Mouse (Mus musculus): ENCODE results near the gene Bcam. TPM values are rescaled to one million over a fixed set of nuclear protein-coding genes. Genes with fewer than 3 reads are reported as not detected.

The Bcam gene
- polyA plus RNA-seq, 1 experiment from 2014 or later = 5.8 TPM

DNA sequence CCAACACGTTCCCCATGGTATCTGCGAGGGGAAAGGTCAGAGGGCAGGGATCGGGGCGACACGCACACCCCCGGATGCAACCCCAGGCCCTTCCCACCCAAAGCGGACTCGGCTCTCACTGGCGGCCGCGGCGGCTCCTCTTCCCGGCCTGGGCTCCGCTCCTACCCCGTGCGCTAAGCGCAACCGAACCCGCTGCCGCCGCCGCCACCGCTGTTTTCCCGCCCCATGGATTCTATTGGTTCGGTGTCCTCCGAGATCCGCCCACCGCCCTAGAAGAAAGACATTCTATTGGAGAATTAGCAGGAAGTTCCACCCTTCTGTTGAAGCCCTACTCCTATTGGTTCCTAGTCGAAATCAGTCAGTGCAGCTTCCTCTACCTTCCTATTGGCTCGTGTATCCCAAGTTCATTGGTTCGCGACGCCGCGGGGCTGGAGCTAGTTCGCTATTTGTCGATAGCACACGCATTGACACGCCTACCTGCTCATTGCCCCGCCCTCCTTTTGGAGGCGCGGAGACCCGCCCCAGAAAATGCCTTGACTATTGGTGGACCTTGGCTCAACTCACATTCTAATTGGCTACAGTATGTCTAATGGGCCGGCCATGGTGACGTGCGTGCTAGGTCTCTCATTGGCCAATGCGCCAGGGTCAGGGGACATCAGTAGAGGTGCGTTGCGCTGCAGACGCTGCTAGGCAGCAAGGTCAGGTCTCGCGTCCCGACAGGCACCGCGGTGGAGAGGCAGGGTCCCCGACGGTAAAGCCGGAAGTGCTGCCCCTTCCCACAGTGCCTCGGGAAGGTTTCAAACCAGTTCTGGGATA, 55.4 kb downstream of the Bcam start, which contains the start of gene Tomm40:
Tomm40 (minus strand) TSS at position 200 of the 816 bp plus-strand sequence.
- under 1% methylated on average over 56 of the region's 59 CpGs for WGBS
- Histone ChIP-seq H3K4me1 (ENCODE audit: control insufficient read depth, insufficient read depth, low read length) (peaks cover 10% of the 10 kb centered on the region), H3K36me3 (ENCODE audit: control insufficient read depth, insufficient read depth, low read length) (peaks cover 29% of the 10 kb centered on the region), H3K4me2 (ENCODE audit: low read length) (peak within 1 kb of the TSS; percentile 95), H3K9me3 (replicated peaks; ENCODE audit: control insufficient read depth, low read length) (no peaks in the 10 kb centered on the region), H3K27ac (ENCODE audit: low read depth, low read length) (peak within 1 kb of the TSS; percentile 84), H3K4me3 (ENCODE audit: low read depth, low read length) (peak within 1 kb of the TSS; percentile 98), H3K27me3 (replicated peaks; ENCODE audit: control insufficient read depth, insufficient read depth, low read length) (no peaks in the 10 kb centered on the region), H3K9ac (ENCODE audit: low read length) (peak within 1 kb of the TSS; percentile 89)
- peak; percentile 98 for ATAC-seq
- DNase-seq (ENCODE audit: low spot score) = peak; percentile 100

DNA sequence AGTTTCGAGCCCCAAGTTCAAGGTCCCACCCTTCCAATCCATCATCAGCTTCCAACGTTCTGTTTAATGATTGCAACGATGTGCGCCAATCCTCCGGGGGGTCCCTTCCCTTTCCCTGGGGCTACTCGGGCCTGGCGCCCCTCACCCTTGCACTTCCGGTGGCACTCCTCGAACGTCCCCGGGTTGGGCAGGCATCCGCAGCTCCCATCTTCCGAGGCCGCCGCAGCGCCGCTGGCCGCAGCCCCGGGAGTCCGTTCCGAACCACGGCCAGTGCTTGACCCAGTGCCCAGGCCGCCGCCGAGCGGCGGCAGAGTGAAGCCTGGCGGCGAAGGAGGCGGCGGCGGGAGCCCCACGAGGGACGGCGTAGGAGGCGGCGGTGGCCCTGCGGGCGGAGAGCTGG, 56.0 kb downstream of the Bcam start:
- peak overlapping the region; percentile 74 for H3K27ac ChIP-seq (ENCODE audit: low read depth, low read length)
- peak overlapping the region; percentile 95 for H3K4me2 ChIP-seq (ENCODE audit: low read length)
- WGBS = under 1% methylated on average over 38 of the region's 39 CpGs
- peaks cover 10% of the 10 kb centered on the region for H3K4me1 ChIP-seq (ENCODE audit: control insufficient read depth, insufficient read depth, low read length)
- DNase-seq (ENCODE audit: low spot score) = peak; percentile 3
- H3K9ac ChIP-seq (ENCODE audit: low read length) = peak overlapping the region; percentile 89
- H3K36me3 ChIP-seq (ENCODE audit: control insufficient read depth, insufficient read depth, low read length) = peaks cover 35% of the 10 kb centered on the region
- H3K27me3 ChIP-seq (replicated peaks; ENCODE audit: control insufficient read depth, insufficient read depth, low read length) = no peaks in the 10 kb centered on the region
- ATAC-seq = no peak
- H3K4me3 ChIP-seq (ENCODE audit: low read depth, low read length) = peak overlapping the region; percentile 98
- no peaks in the 10 kb centered on the region for H3K9me3 ChIP-seq (replicated peaks; ENCODE audit: control insufficient read depth, low read length)

DNA sequence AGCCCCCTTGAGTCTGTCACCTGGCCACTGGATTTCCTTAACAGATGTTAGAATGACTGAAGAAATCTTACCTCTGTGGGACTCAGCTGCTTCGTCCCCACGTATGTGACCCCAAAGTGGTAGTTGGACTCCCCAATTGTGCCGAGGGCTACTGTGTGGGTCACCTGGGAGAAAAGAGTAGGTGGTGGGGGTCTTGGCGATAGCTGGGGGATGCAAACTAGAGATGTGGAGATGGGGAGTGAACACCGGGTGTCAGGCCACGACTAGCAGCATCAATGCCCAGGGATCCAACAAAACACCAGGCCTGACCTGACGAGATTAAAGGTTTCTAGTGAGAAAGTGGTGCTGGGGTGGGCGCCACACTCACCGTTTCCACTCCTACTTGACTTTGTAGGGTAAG, 57.2 kb downstream of the Bcam start:
- Histone ChIP-seq H3K27me3 (replicated peaks; ENCODE audit: control insufficient read depth, insufficient read depth, low read length) (no peaks in the 10 kb centered on the region), H3K9ac (ENCODE audit: low read length) (no peak overlapping the region), H3K4me2 (ENCODE audit: low read length) (no peak overlapping the region), H3K4me3 (ENCODE audit: low read depth, low read length) (no peak overlapping the region), H3K4me1 (ENCODE audit: control insufficient read depth, insufficient read depth, low read length) (peaks cover 10% of the 10 kb centered on the region), H3K9me3 (replicated peaks; ENCODE audit: control insufficient read depth, low read length) (no peaks in the 10 kb centered on the region), H3K36me3 (ENCODE audit: control insufficient read depth, insufficient read depth, low read length) (peaks cover 47% of the 10 kb centered on the region), H3K27ac (ENCODE audit: low read depth, low read length) (no peak overlapping the region)
- 89% methylated on average over 9 of the region's 9 CpGs for WGBS
- ATAC-seq (no peak), DNase-seq (ENCODE audit: low spot score) (no peak)

DNA sequence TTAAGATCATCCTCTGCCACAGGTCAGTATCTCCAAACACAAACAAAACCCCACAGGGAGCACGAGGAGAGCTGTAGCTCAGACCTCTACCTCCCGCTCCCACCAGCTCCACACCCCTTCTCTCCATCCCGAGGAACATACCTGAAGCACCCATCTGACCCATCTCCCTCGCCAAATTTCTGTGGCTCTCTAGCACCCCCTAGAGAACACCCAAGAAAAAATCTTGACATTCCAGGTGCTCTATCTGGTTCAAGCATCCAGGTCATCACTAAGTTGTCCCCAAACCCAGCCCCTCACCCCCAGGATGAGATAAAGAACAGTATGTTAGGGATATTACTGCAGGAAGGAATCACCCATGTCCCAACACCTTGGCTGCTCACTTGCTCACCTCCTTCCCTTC, 57.6 kb downstream of the Bcam start:
- 51% methylated on average over 4 of the region's 4 CpGs for WGBS
- ATAC-seq = no peak
- Histone ChIP-seq H3K4me2 (ENCODE audit: low read length) (no peak overlapping the region), H3K4me1 (ENCODE audit: control insufficient read depth, insufficient read depth, low read length) (peaks cover 10% of the 10 kb centered on the region), H3K9me3 (replicated peaks; ENCODE audit: control insufficient read depth, low read length) (no peaks in the 10 kb centered on the region), H3K27me3 (replicated peaks; ENCODE audit: control insufficient read depth, insufficient read depth, low read length) (no peaks in the 10 kb centered on the region), H3K4me3 (ENCODE audit: low read depth, low read length) (no peak overlapping the region), H3K9ac (ENCODE audit: low read length) (no peak overlapping the region), H3K36me3 (ENCODE audit: control insufficient read depth, insufficient read depth, low read length) (peaks cover 50% of the 10 kb centered on the region), H3K27ac (ENCODE audit: low read depth, low read length) (no peak overlapping the region)
- DNase-seq (ENCODE audit: low spot score) = no peak

DNA sequence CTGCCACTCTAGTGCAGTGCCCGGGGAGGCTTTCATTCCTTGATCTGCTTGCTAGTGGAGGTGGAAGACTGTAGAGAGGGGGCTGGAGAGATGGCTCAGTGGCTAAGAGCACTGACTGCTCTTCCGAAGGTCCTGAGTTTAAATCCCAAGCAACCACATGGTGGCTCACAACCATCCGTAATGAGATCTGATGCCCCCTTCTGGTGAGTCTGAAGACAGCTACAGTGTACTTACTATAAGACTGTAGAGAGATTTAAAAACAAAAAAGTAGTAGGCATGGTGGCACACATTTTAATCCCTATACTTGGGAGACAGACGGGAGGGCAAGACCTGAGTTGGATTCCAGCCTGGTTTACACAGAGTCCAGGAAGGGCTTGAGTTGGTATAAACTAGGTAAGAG, 58.4 kb downstream of the Bcam start:
- H3K9ac ChIP-seq (ENCODE audit: low read length) = no peak overlapping the region
- H3K4me3 ChIP-seq (ENCODE audit: low read depth, low read length) = no peak overlapping the region
- ATAC-seq (no peak), DNase-seq (ENCODE audit: low spot score) (peak; percentile 37)
- no peak overlapping the region for H3K4me2 ChIP-seq (ENCODE audit: low read length)
- peaks cover 55% of the 10 kb centered on the region for H3K36me3 ChIP-seq (ENCODE audit: control insufficient read depth, insufficient read depth, low read length)
- H3K27me3 ChIP-seq (replicated peaks; ENCODE audit: control insufficient read depth, insufficient read depth, low read length) = no peaks in the 10 kb centered on the region
- no peaks in the 10 kb centered on the region for H3K9me3 ChIP-seq (replicated peaks; ENCODE audit: control insufficient read depth, low read length)
- 72% methylated on average over 4 of the region's 4 CpGs for WGBS
- no peak overlapping the region for H3K27ac ChIP-seq (ENCODE audit: low read depth, low read length)
- H3K4me1 ChIP-seq (ENCODE audit: control insufficient read depth, insufficient read depth, low read length) = peaks cover 10% of the 10 kb centered on the region

DNA sequence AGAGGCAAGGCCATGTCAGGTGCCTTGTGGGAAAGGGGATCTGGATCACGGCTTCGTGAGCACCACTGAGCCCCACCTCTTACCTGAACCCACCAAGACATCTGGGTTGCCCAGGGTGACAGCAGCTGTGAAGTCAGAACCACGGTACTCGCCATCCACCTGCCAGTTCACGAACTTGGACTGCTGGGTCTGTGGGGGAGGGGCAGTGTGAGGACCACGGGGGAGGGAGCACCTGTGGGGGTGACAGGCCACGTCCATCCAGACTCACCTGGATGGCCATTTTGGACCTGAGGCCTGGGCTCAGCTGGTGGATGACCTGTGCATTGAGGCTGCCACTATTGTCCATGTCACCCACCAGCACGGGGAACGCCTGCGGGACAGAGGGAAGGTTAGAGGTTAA, 60.2 kb downstream of the Bcam start:
- H3K4me3 ChIP-seq (ENCODE audit: low read depth, low read length) = no peak overlapping the region
- H3K4me1 ChIP-seq (ENCODE audit: control insufficient read depth, insufficient read depth, low read length) = peaks cover 7% of the 10 kb centered on the region
- H3K27ac ChIP-seq (ENCODE audit: low read depth, low read length) = no peak overlapping the region
- no peak for DNase-seq (ENCODE audit: low spot score)
- no peak overlapping the region for H3K4me2 ChIP-seq (ENCODE audit: low read length)
- no peaks in the 10 kb centered on the region for H3K27me3 ChIP-seq (replicated peaks; ENCODE audit: control insufficient read depth, insufficient read depth, low read length)
- H3K36me3 ChIP-seq (ENCODE audit: control insufficient read depth, insufficient read depth, low read length) = peaks cover 59% of the 10 kb centered on the region
- WGBS = 97% methylated on average over 10 of the region's 10 CpGs
- H3K9ac ChIP-seq (ENCODE audit: low read length) = no peak overlapping the region
- no peaks in the 10 kb centered on the region for H3K9me3 ChIP-seq (replicated peaks; ENCODE audit: control insufficient read depth, low read length)
- no peak for ATAC-seq

Other genes with a start within 250 kb of the Bcam start
- gene Ppp1r37, start 207.9 kb downstream of the Bcam start, polyA plus RNA-seq (2014; fragmentation: Nextera tagmentation; extraction: Ambion mirVana) = 12.6 and 13.5 TPM in 2 replicates
- gene Zfp296, start 193.7 kb downstream of the Bcam start, polyA plus RNA-seq (2014; fragmentation: Nextera tagmentation; extraction: Ambion mirVana) = 0.15 TPM in 1 of 2 replicates, not detected in the other
- 134 and 146 TPM in 2 replicates for gene Gemin7, start 193.4 kb downstream of the Bcam start, polyA plus RNA-seq (2014; fragmentation: Nextera tagmentation; extraction: Ambion mirVana)
- gene Clasrp, start 166.5 kb downstream of the Bcam start, polyA plus RNA-seq (2014; fragmentation: Nextera tagmentation; extraction: Ambion mirVana) = 27.1 and 40.1 TPM in 2 replicates
- gene Relb, start 141.6 kb downstream of the Bcam start, polyA plus RNA-seq (2014; fragmentation: Nextera tagmentation; extraction: Ambion mirVana) = 2.8 and 3.0 TPM in 2 replicates
- gene Clptm1, start 106.0 kb downstream of the Bcam start, polyA plus RNA-seq (2014; fragmentation: Nextera tagmentation; extraction: Ambion mirVana) = 86.4 and 94.9 TPM in 2 replicates
- gene Apoc2, start 93.1 kb downstream of the Bcam start, polyA plus RNA-seq (2014; fragmentation: Nextera tagmentation; extraction: Ambion mirVana) = not detected in 2 replicates
- not detected in 2 replicates for gene Gm44805, start 89.6 kb downstream of the Bcam start, polyA plus RNA-seq (2014; fragmentation: Nextera tagmentation; extraction: Ambion mirVana)
- gene Apoc4, start 89.5 kb downstream of the Bcam start, polyA plus RNA-seq (2014; fragmentation: Nextera tagmentation; extraction: Ambion mirVana) = not detected in 2 replicates
- gene Apoc1, start 78.4 kb downstream of the Bcam start, polyA plus RNA-seq (2014; fragmentation: Nextera tagmentation; extraction: Ambion mirVana) = 1.0 and 1.4 TPM in 2 replicates
- 261 and 304 TPM in 2 replicates for gene Apoe, start 71.8 kb downstream of the Bcam start, polyA plus RNA-seq (2014; fragmentation: Nextera tagmentation; extraction: Ambion mirVana)
- gene Tomm40, start 55.6 kb downstream of the Bcam start, polyA plus RNA-seq (2014; fragmentation: Nextera tagmentation; extraction: Ambion mirVana) = 86.3 and 109 TPM in 2 replicates
- gene Nectin2, start 20.5 kb downstream of the Bcam start, polyA plus RNA-seq (2014; fragmentation: Nextera tagmentation; extraction: Ambion mirVana) = 33.0 and 39.7 TPM in 2 replicates
- gene Cblc, start 25.8 kb upstream of the Bcam start, polyA plus RNA-seq (2014; fragmentation: Nextera tagmentation; extraction: Ambion mirVana) = not detected in 2 replicates
- gene Bcl3, start 51.8 kb upstream of the Bcam start, polyA plus RNA-seq (2014; fragmentation: Nextera tagmentation; extraction: Ambion mirVana) = 0.75 TPM in 1 of 2 replicates, not detected in the other
- 5.6 and 7.1 TPM in 2 replicates for gene Gm19345, start 81.0 kb upstream of the Bcam start, polyA plus RNA-seq (2014; fragmentation: Nextera tagmentation; extraction: Ambion mirVana)
- gene Ceacam16, start 90.3 kb upstream of the Bcam start, polyA plus RNA-seq (2014; fragmentation: Nextera tagmentation; extraction: Ambion mirVana) = not detected in 2 replicates
- gene Ceacam19, start 116.9 kb upstream of the Bcam start, polyA plus RNA-seq (2014; fragmentation: Nextera tagmentation; extraction: Ambion mirVana) = not detected in 2 replicates
- 3.2 and 5.0 TPM in 2 replicates for gene Pvr, start 150.1 kb upstream of the Bcam start, polyA plus RNA-seq (2014; fragmentation: Nextera tagmentation; extraction: Ambion mirVana)
- not detected in 2 replicates for gene Igsf23, start 179.7 kb upstream of the Bcam start, polyA plus RNA-seq (2014; fragmentation: Nextera tagmentation; extraction: Ambion mirVana)
- not detected in 2 replicates for gene Ceacam20, start 194.4 kb upstream of the Bcam start, polyA plus RNA-seq (2014; fragmentation: Nextera tagmentation; extraction: Ambion mirVana)
- gene Nlrp9b, start 220.4 kb upstream of the Bcam start, polyA plus RNA-seq (2014; fragmentation: Nextera tagmentation; extraction: Ambion mirVana) = not detected in 2 replicates